ENCODE assay signal across 8 mouse cellular contexts in the genomic region with DNA sequence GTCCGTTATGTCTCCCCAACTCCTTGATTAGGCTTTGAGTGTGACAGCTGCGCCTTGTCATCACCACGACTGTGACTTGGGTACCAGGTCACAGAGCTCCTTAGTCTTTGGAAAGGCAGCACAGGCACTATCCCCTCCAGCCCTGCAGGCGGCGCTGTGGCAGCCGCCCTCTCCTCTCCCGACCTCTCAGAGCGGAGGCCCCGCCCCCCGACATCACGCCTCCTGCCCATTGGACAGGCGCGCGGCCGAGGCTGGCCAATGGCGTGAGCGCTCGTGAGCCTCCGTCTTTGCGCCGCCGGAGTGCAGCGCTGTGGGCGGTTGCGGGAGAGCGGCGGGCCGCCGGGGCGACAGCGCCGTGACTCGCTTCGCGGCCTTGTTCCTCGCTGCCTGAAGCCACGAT. TPM values are rescaled to one million over a fixed set of nuclear protein-coding genes. Genes with fewer than 3 reads are reported as not detected.
DNase-seq lines count a peak whose midpoint lies in the region; ATAC-seq and TF ChIP-seq lines count a peak whose summit lies in the region.

A gene (plus strand): TSS at position 232 of the 400 bp plus-strand sequence.

- H3K27me3 ChIP-seq in embryonic facial prominence, embryonic 15.5 days = no peaks in the 10 kb centered on the region
- H3K27me3 ChIP-seq in kidney, embryonic 14.5 days (ENCODE audit: control insufficient read depth, insufficient read depth, low read length) = no peaks in the 10 kb centered on the region
- H3K27me3 ChIP-seq in limb, embryonic 15.5 days = no peaks in the 10 kb centered on the region

- H3K4me2 ChIP-seq in embryonic facial prominence, embryonic 15.5 days (replicated peaks) = peak within 1 kb of the TSS; percentile 59
- peak within 1 kb of the TSS; percentile 64 for H3K4me2 ChIP-seq in kidney, embryonic 14.5 days (replicated peaks; ENCODE audit: low read depth, low read length)
- peak within 1 kb of the TSS; percentile 54 for H3K4me2 ChIP-seq in limb, embryonic 15.5 days

- no peaks in the 10 kb centered on the region; the same call in 1 of the 2 replicates for H3K4me1 ChIP-seq in bone marrow, adult 2 months (ENCODE audit: control insufficient read depth, insufficient read depth, low read length)
- peaks cover 17% of the 10 kb centered on the region for H3K4me1 ChIP-seq in embryonic facial prominence, embryonic 15.5 days
- H3K4me1 ChIP-seq in kidney, embryonic 14.5 days (ENCODE audit: control insufficient read depth, insufficient read depth, low read length) = peaks cover 10% of the 10 kb centered on the region
- peaks cover 25% of the 10 kb centered on the region for H3K4me1 ChIP-seq in limb, embryonic 15.5 days

- peak within 1 kb of the TSS; percentile 94 for H3K4me3 ChIP-seq in bone marrow, adult 2 months (replicated peaks; ENCODE audit: control insufficient read depth, low read depth, low read length)
- H3K4me3 ChIP-seq in embryonic facial prominence, embryonic 15.5 days (replicated peaks) = peak within 1 kb of the TSS; percentile 93
- H3K4me3 ChIP-seq in kidney, embryonic 14.5 days (ENCODE audit: low read length) = peak within 1 kb of the TSS; percentile 59
- H3K4me3 ChIP-seq in limb, embryonic 15.5 days = peak within 1 kb of the TSS; percentile 92

- TF ChIP-seq CTCF in bone marrow, adult 2 months (IDR thresholded peaks at IDR 0.05; ENCODE audit: control insufficient read depth, insufficient read depth, low read length) = peak; percentile 94

- TF ChIP-seq POLR2A in bone marrow, adult 2 months (IDR thresholded peaks at IDR 0.05; ENCODE audit: borderline replicate concordance, control insufficient read depth, low read depth, low read length) = peak; percentile 77; the same call in 1 of the 2 replicates

- peak; percentile 99 for ATAC-seq in embryonic facial prominence, embryonic 15.5 days (ENCODE audit: insufficient number of reproducible peaks, low FRiP score, low TSS enrichment, low read depth)
- ATAC-seq in kidney, embryonic 14.5 days (ENCODE audit: low FRiP score, low TSS enrichment) = peak; percentile 99
- ATAC-seq in limb, embryonic 15.5 days (ENCODE audit: insufficient number of reproducible peaks, low FRiP score, low TSS enrichment, low read depth) = peak; percentile 95

- peaks cover 11% of the 10 kb centered on the region; the same call in 1 of the 2 replicates for H3K36me3 ChIP-seq in embryonic facial prominence, embryonic 15.5 days
- peaks cover 3% of the 10 kb centered on the region; the same call in 1 of the 2 replicates for H3K36me3 ChIP-seq in kidney, embryonic 14.5 days (ENCODE audit: control insufficient read depth, insufficient read depth, low read length)
- H3K36me3 ChIP-seq in limb, embryonic 15.5 days = peaks cover 19% of the 10 kb centered on the region; the same call in 1 of the 2 replicates

- H3K27ac ChIP-seq in bone marrow, adult 2 months (ENCODE audit: control insufficient read depth, insufficient read depth, low read depth, low read length, poor library complexity) = peak within 1 kb of the TSS; percentile 87
- H3K27ac ChIP-seq in embryonic facial prominence, embryonic 15.5 days (replicated peaks) = peak within 1 kb of the TSS; percentile 86
- peak within 1 kb of the TSS; percentile 78 for H3K27ac ChIP-seq in kidney, embryonic 14.5 days (ENCODE audit: low read depth, low read length)
- H3K27ac ChIP-seq in limb, embryonic 15.5 days = peak within 1 kb of the TSS; percentile 91

- H3K9me3 ChIP-seq in embryonic facial prominence, embryonic 15.5 days (replicated peaks) = no peaks in the 10 kb centered on the region
- H3K9me3 ChIP-seq in kidney, embryonic 14.5 days (ENCODE audit: control insufficient read depth, low read length) = no peaks in the 10 kb centered on the region
- H3K9me3 ChIP-seq in limb, embryonic 15.5 days = no peaks in the 10 kb centered on the region

- under 1% methylated on average over 37 of the region's 37 CpGs for WGBS in bone marrow, adult 2 months
- WGBS in embryonic facial prominence, embryonic 15.5 days = under 1% methylated on average over 35 of the region's 37 CpGs
- under 1% methylated on average over 37 of the region's 37 CpGs for WGBS in kidney, embryonic 14.5 days
- WGBS in limb, embryonic 15.5 days = under 1% methylated on average over 37 of the region's 37 CpGs

- H3K9ac ChIP-seq in embryonic facial prominence, embryonic 15.5 days = peak within 1 kb of the TSS; percentile 67
- peak within 1 kb of the TSS; percentile 75 for H3K9ac ChIP-seq in kidney, embryonic 14.5 days (ENCODE audit: low read depth, low read length)
- peak within 1 kb of the TSS; percentile 76 for H3K9ac ChIP-seq in limb, embryonic 15.5 days

- DNase-seq in 416B (ENCODE audit: low read depth) = peak; percentile 96
- DNase-seq in heart, adult 9 months (ENCODE audit: low spot score in 2 of 2) = peak; percentile 94 to 96
- DNase-seq in monocyte, adult 2 months (ENCODE audit: low read depth in 1 of 2, low spot score in 2 of 2) = peak; percentile 94 to 95
- peak; percentile 98 for DNase-seq in spleen, postnatal 36 days (ENCODE audit: low spot score in 2 of 2)

RNA-seq across cellular contexts. Expression of the gene that starts here (rescaled TPM):
- 69.5 and 72.7 TPM in 2 replicates for polyA plus RNA-seq in bone marrow, adult 2 months (2011; ENCODE audit: insufficient read depth, insufficient read length, low replicate concordance, missing spikeins)
- polyA plus RNA-seq in embryonic facial prominence, embryonic 15.5 days (2015; fragmentation: Nextera tagmentation; extraction: Ambion mirVana) = 141 and 147 TPM in 2 replicates
- polyA plus RNA-seq in kidney, embryonic 14.5 days (2014; fragmentation: Nextera tagmentation; extraction: Ambion mirVana) = 155 and 197 TPM in 2 replicates
- polyA plus RNA-seq in limb, embryonic 15.5 days (2015; fragmentation: Nextera tagmentation; extraction: Ambion mirVana) = 155 and 163 TPM in 2 replicates

Comparison
In these comparisons a context has a peak if more than half of its experiments do, and no peak if none do; other contexts are left out.
1. Peak in every context shown above with its lines: DNase-seq, ATAC-seq, H3K4me3 ChIP-seq and H3K27ac ChIP-seq.